ENCODE assay signal across 17 mouse cellular contexts in genomic region chr13:68572247-68572646, GRCm38 (mm10). TPM values are rescaled to one million over a fixed set of nuclear protein-coding genes. Genes with fewer than 3 reads are reported as not detected.
A peak's percentile ranks its signal among the peaks of the same experiment; 100 is the strongest.
DNase-seq lines count a peak whose midpoint lies in the region; ATAC-seq and TF ChIP-seq lines count a peak whose summit lies in the region.
"Had no signal": no experiment of that assay in that cellular context is flagged by ENCODE, and none has a peak within 500 bp of the region (broad histone marks: within the 10 kb centered on the region; RNA-seq: fewer than 3 reads in every experiment).

No protein-coding gene starts in this region.

- TF ChIP-seq EP300 in lung, postnatal 0 days (IDR thresholded peaks at IDR 0.05): no peak

- no peak overlapping the region for H3K4me2 ChIP-seq in lung, postnatal 0 days (replicated peaks; ENCODE audit: low read depth, low read length)
- H3K4me2 ChIP-seq in stomach, embryonic 16.5 days (ENCODE audit: low read depth, low read length): no peak overlapping the region
- H3K4me2 ChIP-seq: embryonic facial prominence, embryonic 15.5 days; forebrain, embryonic 15.5 days; liver, embryonic 11.5 days had no signal

- TF ChIP-seq CTCF in gastrocnemius, adult 2 months (IDR thresholded peaks at IDR 0.05): no peak
- TF ChIP-seq CTCF in lung, postnatal 0 days (IDR thresholded peaks at IDR 0.05): no peak
- no peak for TF ChIP-seq CTCF in lung, adult 2 months (IDR thresholded peaks at IDR 0.05; ENCODE audit: insufficient read depth, low read length)

- peaks cover 4% of the 10 kb centered on the region; the same call in 1 of the 2 replicates for H3K4me1 ChIP-seq in lung, postnatal 0 days (ENCODE audit: insufficient read depth, low read depth, low read length)
- H3K4me1 ChIP-seq in lung, adult 2 months (ENCODE audit: control insufficient read depth, insufficient read depth, low read length): no peaks in the 10 kb centered on the region; the same call in 1 of the 2 replicates
- H3K4me1 ChIP-seq in stomach, embryonic 16.5 days (ENCODE audit: control insufficient read depth, insufficient read depth, low read length): no peaks in the 10 kb centered on the region; the same call in 1 of the 2 replicates
- peaks cover 7% of the 10 kb centered on the region; the same call in 1 of the 2 replicates for H3K4me1 ChIP-seq in embryonic facial prominence, embryonic 10.5 days
- H3K4me1 ChIP-seq: forebrain, embryonic 15.5 days had no signal

- H3K4me3 ChIP-seq in gastrocnemius, adult 2 months: no peak overlapping the region
- H3K4me3 ChIP-seq in lung, postnatal 0 days (ENCODE audit: low read depth, low read length): no peak overlapping the region
- H3K4me3 ChIP-seq in lung, adult 2 months (replicated peaks; ENCODE audit: extremely low read depth, low read depth, low read length): no peak overlapping the region
- H3K4me3 ChIP-seq in stomach, embryonic 16.5 days (replicated peaks; ENCODE audit: low read length): no peak overlapping the region
- no peak overlapping the region for H3K4me3 ChIP-seq in embryonic facial prominence, embryonic 10.5 days
- H3K4me3 ChIP-seq: embryonic facial prominence, embryonic 15.5 days; forebrain, embryonic 15.5 days; myocyte had no signal

- ATAC-seq in lung, postnatal 0 days: peak; percentile 25
- ATAC-seq in stomach, embryonic 16.5 days (ENCODE audit: insufficient read depth, low FRiP score): no peak
- ATAC-seq: forebrain, embryonic 15.5 days; hindbrain, embryonic 16.5 days had no signal

- peak overlapping the region; percentile 41; the same call in 1 of the 2 replicates for H3K27ac ChIP-seq in gastrocnemius, adult 2 months
- peak overlapping the region; percentile 79 for H3K27ac ChIP-seq in lung, postnatal 0 days (ENCODE audit: low read length)
- H3K27ac ChIP-seq in stomach, embryonic 16.5 days (ENCODE audit: low read length): peak overlapping the region; percentile 56; the same call in 1 of the 2 replicates
- no peak overlapping the region for H3K27ac ChIP-seq in embryonic facial prominence, embryonic 10.5 days (replicated peaks)
- H3K27ac ChIP-seq: forebrain, embryonic 15.5 days had no signal

- no peaks in the 10 kb centered on the region for H3K9me3 ChIP-seq in lung, postnatal 0 days (ENCODE audit: low read length)
- no peaks in the 10 kb centered on the region for H3K9me3 ChIP-seq in stomach, embryonic 16.5 days (replicated peaks; ENCODE audit: control insufficient read depth, low read length)
- H3K9me3 ChIP-seq in embryonic facial prominence, embryonic 10.5 days: no peaks in the 10 kb centered on the region
- H3K9me3 ChIP-seq: embryonic facial prominence, embryonic 15.5 days; forebrain, embryonic 15.5 days had no signal

- WGBS in lung, postnatal 0 days: 58% methylated on average over 19 of the region's 19 CpGs
- WGBS in lung, adult 2 months: 68% methylated on average over 19 of the region's 19 CpGs
- 78% methylated on average over 19 of the region's 19 CpGs for WGBS in stomach, embryonic 16.5 days
- WGBS in embryonic facial prominence, embryonic 10.5 days: 90% methylated on average over 19 of the region's 19 CpGs

- H3K9ac ChIP-seq in lung, postnatal 0 days (replicated peaks; ENCODE audit: low read depth): no peak overlapping the region
- no peak overlapping the region for H3K9ac ChIP-seq in stomach, embryonic 16.5 days (ENCODE audit: low read length)
- H3K9ac ChIP-seq: embryonic facial prominence, embryonic 15.5 days; forebrain, embryonic 15.5 days had no signal

- no peaks in the 10 kb centered on the region; the same call in 1 of the 2 replicates for H3K36me3 ChIP-seq in lung, postnatal 0 days (ENCODE audit: insufficient read depth, low read length)
- peaks cover 10% of the 10 kb centered on the region for H3K36me3 ChIP-seq in stomach, embryonic 16.5 days (ENCODE audit: control insufficient read depth, insufficient read depth, low read length)
- H3K36me3 ChIP-seq in embryonic facial prominence, embryonic 10.5 days (replicated peaks): peaks cover 97% of the 10 kb centered on the region

- no peak for DNase-seq in gastrocnemius, adult 2 months
- DNase-seq in gastrocnemius, adult 8-10 months (ENCODE audit: low spot score in 2 of 2): no peak
- DNase-seq in lung, postnatal 0 days (ENCODE audit: low spot score): peak; percentile 51
- no peak for DNase-seq in lung, adult 2 months
- DNase-seq in heart, postnatal 36 days: peak; percentile 25 to 27
- DNase-seq in testis, postnatal 14 days (ENCODE audit: low spot score): no peak
- no peak for DNase-seq in embryonic facial prominence, embryonic 10.5 days (ENCODE audit: low spot score)
- DNase-seq: cerebellum, postnatal 25 days; gastrocnemius, postnatal 25 days had no signal

- no peaks in the 10 kb centered on the region for H3K27me3 ChIP-seq in lung, postnatal 0 days (replicated peaks; ENCODE audit: insufficient read depth, low read length)
- no peaks in the 10 kb centered on the region for H3K27me3 ChIP-seq in stomach, embryonic 16.5 days (ENCODE audit: control insufficient read depth, insufficient read depth, low read length)
- H3K27me3 ChIP-seq in embryonic facial prominence, embryonic 10.5 days (replicated peaks; ENCODE audit: low read depth, poor library complexity, severe bottlenecking): no peaks in the 10 kb centered on the region
- H3K27me3 ChIP-seq: embryonic facial prominence, embryonic 15.5 days; forebrain, embryonic 15.5 days had no signal

- no peak for TF ChIP-seq POLR2A in lung, adult 2 months (IDR thresholded peaks at IDR 0.05; ENCODE audit: borderline replicate concordance, extremely low read depth, low read depth, low read length)

- intact Hi-C loops in gastrocnemius, adult 2 months (cut with DNase I): no loop called here
- intact Hi-C loops in heart, postnatal 36 days (cut with DNase I): no loop called here

RNA-seq across cellular contexts. Expression of gene Mtrr, which starts 9.7 kb away (rescaled TPM):
- 10 to 100 TPM; 26.9 to 28.7 TPM for total RNA-seq in gastrocnemius, adult 2 months (2021)
- 10 to 100 TPM; 23.5 to 27.7 (median 25.2) TPM for total RNA-seq in gastrocnemius, adult 8-10 months (2022)
- 9.7 and 10.7 TPM in 2 replicates for polyA plus RNA-seq in lung, postnatal 0 days (2015; fragmentation: Nextera tagmentation; extraction: Ambion mirVana)
- 7.8 and 9.8 TPM in 2 replicates for polyA plus RNA-seq in lung, adult 2 months (2012; rRNA removed)
- total RNA-seq in heart, postnatal 36 days (2021): 10 to 100 TPM; 13.4 to 15.6 TPM
- polyA plus RNA-seq in stomach, embryonic 16.5 days (2015; fragmentation: Nextera tagmentation; extraction: Ambion mirVana): 15.8 and 16.9 TPM in 2 replicates
- 23.6 and 26.4 TPM in 2 replicates for polyA plus RNA-seq in embryonic facial prominence, embryonic 10.5 days (2016; fragmentation: Nextera tagmentation; extraction: Ambion mirVana)

RNA-seq across cellular contexts. Expression of gene Fastkd3, which starts 9.8 kb away (rescaled TPM):
- 10 to 100 TPM in 1 of 2 experiments, 1 to 10 TPM in 1; 8.7 to 10.3 TPM for total RNA-seq in gastrocnemius, adult 2 months (2021)
- total RNA-seq in gastrocnemius, adult 8-10 months (2022): 10 to 100 TPM in 3 of 4 experiments, 1 to 10 TPM in 1; 8.5 to 12.2 (median 10.8) TPM
- 14.1 and 14.4 TPM in 2 replicates for polyA plus RNA-seq in lung, postnatal 0 days (2015; fragmentation: Nextera tagmentation; extraction: Ambion mirVana)
- 7.7 and 8.5 TPM in 2 replicates for polyA plus RNA-seq in lung, adult 2 months (2012; rRNA removed)
- 10 to 100 TPM; 12.8 to 13.9 TPM for total RNA-seq in heart, postnatal 36 days (2021)
- 27.5 and 30.8 TPM in 2 replicates for polyA plus RNA-seq in stomach, embryonic 16.5 days (2015; fragmentation: Nextera tagmentation; extraction: Ambion mirVana)
- 46.1 and 52.5 TPM in 2 replicates for polyA plus RNA-seq in embryonic facial prominence, embryonic 10.5 days (2016; fragmentation: Nextera tagmentation; extraction: Ambion mirVana)

RNA-seq across cellular contexts. Expression of gene 1700001L19Rik, which starts 25.0 kb away (rescaled TPM):
- not detected for total RNA-seq in gastrocnemius, adult 2 months (2021)
- total RNA-seq in gastrocnemius, adult 8-10 months (2022): under 1 TPM in 1 of 4 experiments, not detected in 3; 0.27 TPM
- 4.5 and 5.2 TPM in 2 replicates for polyA plus RNA-seq in lung, postnatal 0 days (2015; fragmentation: Nextera tagmentation; extraction: Ambion mirVana)
- 0.94 and 1.7 TPM in 2 replicates for polyA plus RNA-seq in lung, adult 2 months (2012; rRNA removed)
- total RNA-seq in heart, postnatal 36 days (2021): not detected
- polyA plus RNA-seq in stomach, embryonic 16.5 days (2015; fragmentation: Nextera tagmentation; extraction: Ambion mirVana): 0.20 and 0.63 TPM in 2 replicates
- 0.55 TPM in 2 replicates for polyA plus RNA-seq in embryonic facial prominence, embryonic 10.5 days (2016; fragmentation: Nextera tagmentation; extraction: Ambion mirVana)
- total RNA-seq: gastrocnemius, postnatal 25 days; megakaryocyte-erythroid progenitor cell, adult 5-6 weeks had no signal
- polyA plus RNA-seq: liver, embryonic 11.5 days; small intestine, adult 2 months had no signal

Comparison
In these comparisons a context has a peak if more than half of its experiments do, and no peak if none do; other contexts are left out.
1. DNase-seq: peak in lung, postnatal 0 days (single experiment) and heart, postnatal 36 days (2 of 2); none in gastrocnemius, adult 2 months (single experiment), gastrocnemius, adult 8-10 months (0 of 2), lung, adult 2 months (single experiment), testis, postnatal 14 days (single experiment) and embryonic facial prominence, embryonic 10.5 days (single experiment).